Mouse (Mus musculus): ENCODE results near the gene Gsg1.

Gene Gsg1

DNA sequence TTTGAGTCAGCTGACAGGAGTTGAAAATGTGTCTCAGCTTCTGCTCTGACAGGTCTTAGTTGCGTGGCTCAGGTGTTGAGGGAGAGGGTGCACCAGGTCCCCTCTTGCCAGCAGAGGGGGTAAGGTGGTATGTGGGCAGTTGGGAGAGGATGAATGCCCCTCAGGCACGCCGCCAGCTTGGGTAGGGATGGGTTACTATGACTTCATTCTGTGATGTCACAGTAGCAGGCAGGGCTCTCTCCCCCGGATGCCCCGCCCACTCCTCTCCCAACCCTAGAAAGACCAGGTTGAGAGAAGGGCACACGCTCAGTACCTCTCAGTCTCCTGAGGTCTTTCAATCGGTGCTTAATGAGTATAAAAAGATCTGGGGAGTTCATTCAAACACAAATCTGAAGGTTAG, at the start of gene Gsg1:
Gene Gsg1 (minus strand): TSS at position 199 of the 400 bp plus-strand sequence.
- peak; percentile 77 for DNase-seq (ENCODE audit: low read depth, low spot score)

DNA sequence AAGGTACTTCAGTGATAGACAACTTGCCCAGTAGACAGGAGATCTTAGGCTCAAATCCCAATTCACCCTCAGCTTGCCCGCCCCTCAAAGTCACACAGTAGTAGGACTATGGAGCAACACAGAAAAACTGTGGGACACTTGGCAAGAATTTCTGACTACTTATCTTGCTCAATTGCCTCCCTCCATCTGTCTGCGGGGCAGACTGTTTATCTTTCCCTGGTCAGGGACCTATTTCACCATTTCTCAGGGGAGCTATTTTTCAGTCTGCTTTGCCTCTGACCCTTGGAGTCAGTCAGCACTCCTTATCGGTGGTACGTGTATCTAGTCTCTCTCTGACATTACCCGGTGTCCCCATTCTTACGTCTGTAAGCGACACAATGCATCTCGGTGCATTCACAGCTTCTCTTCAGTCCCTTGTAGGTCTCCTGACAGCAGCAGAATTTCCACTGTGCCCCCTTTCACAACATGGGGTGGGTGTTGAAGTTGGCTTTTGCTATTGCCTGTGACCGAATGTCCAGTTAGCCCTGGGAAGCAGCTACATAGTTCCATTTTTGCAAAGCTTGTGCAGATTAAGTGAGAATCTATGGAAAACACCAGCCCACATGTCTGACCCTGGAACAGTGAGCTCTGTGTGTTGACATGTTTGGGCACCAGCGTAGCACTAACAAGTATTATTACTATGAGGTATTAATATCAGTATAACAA, 48.4 kb upstream of the Gsg1 start:
- no peak for DNase-seq (ENCODE audit: low read depth, low spot score)

DNA sequence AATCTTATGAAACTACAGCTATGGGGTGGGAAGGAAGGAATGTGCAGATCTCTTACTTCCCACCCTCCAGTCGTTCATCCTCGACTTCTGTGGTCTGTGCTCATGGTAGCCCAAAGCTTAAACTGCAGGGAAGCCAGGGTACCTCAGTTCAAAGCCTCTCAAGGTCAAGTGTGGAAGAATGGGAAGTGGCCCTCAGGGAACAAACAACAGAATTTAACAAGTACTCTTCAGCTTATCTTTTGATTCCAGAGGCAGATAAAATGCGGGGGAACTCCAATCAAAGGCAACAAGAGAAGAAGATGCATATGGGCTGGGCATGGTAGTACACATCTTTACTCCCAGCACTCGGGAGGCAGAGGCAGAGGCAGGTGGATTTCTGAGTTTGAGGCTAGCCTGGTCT, 46.3 kb upstream of the Gsg1 start:
- no peak for DNase-seq (ENCODE audit: low read depth, low spot score)

DNA sequence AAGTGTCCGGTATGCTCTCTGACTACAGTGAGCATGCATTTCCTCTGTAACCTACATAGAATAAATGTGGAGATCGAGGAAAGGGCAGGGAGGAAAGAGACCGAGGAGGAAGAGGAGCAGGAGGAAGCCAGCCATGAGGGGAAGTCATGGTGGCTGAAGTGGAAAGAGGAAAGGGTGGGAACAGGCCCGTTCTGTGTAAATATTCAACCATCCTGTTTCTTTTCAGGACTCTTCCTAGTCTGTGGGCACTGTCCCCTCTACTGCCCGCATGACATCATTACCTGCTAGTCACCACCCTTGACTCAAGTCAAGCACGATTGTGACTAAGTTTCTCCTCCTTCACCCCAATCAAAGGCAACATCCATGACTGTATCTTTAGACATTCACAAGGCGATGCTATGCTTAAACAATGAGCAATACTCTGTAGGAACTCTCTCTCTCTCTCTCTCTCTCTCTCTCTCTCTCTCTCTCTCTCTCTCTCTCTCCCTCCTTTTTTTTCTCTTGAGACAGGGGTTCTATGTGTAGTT, 44.9 kb upstream of the Gsg1 start:
- DNase-seq (ENCODE audit: low read depth, low spot score): no peak

DNA sequence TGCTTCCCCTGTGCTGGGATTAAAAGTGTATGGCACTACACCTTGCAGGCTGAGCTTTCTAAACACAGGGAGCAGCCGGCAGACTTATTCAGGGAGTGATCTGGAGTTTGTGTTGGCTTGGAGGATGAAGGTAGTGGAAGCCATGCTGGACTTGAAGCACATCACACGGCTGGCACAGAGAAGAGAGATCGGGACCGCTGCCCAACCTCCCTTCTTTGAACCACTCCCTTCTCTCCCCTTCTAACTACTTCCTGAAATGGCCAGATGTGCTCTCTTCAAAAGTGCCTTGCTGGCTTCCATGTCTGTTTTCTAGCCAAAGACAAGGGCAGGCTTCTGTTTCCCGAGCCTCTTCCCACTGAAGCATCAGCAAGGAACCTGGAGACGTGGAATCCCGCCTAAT, 43.4 kb upstream of the Gsg1 start:
- DNase-seq (ENCODE audit: low read depth, low spot score): no peak

DNA sequence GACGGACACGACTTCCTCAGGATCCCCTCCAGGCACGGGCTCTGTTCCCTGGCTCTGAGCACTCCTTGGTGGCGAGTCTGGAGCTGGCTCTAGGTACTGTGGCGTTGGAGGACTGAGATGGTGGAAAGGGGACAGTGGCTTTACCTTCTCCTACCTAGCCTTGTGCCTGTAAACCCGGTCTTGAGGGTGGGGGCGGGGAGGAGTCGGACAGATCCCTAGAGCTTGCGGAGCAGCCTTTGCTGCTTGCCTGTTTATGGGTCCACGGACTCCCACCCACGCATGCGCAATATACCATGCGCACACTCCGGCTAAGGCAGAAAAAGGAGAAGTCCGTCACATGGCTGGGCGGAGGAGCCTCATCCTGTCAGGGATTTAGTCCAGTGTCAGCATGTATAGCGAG, 42.1 kb upstream of the Gsg1 start:
- DNase-seq (ENCODE audit: low read depth, low spot score): peak; percentile 84

DNA sequence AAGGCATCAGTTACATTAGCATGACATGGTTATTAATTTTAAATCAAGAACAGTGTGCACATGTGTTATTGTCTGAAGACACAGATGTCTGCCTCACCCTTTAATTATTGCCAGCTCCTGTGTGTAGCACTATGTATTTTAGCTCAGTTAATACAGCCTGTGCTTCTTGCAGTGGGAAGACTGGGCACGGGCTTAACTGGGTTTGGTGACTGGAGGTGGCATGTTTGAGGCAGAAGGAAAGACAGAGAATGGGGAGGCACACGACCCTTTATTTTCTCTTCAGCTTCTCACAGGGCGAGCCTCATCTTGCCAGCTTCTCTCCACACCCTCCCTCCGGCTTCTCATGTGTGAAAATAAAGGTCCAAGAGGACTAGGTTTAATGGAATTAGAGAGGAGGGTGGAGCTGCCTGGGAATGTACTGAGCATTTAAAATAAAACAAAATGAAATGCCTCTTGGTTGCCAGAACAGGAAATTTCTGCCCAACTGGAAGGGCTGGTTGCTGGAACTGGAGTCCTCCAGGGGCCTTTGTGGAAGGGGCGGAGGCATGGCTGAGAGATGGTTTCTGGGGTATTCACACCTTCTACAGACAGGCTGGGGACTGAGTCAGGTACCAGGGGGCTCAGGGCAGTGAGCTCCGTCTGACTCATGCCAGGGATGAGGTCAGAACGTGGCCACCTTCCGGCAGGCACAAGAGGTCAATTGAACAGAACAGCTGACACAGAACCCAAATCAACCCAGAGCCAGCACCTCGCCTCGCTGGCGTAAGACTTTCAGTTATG, 41.1 kb upstream of the Gsg1 start:
- DNase-seq (ENCODE audit: low read depth, low spot score): no peak

DNA sequence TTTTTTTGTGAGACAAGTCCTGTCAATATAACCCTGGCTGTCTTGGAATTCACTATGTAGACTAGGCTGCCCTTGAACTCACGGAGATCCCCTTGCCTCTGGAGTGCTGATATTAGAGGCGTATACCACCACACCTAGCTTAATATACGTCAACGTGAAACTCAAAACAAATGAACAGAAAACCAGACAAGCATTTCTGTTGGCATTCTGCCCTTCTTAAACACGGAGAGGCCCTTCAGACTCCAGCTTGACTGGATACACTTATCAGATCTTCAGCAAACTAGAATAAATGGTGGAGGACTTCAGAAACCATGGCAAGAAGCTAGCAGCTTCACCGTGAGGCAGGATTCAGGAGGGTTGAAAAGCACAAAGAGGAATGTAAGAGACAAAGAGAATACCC, 40.0 kb upstream of the Gsg1 start:
- DNase-seq (ENCODE audit: low read depth, low spot score): no peak

DNA sequence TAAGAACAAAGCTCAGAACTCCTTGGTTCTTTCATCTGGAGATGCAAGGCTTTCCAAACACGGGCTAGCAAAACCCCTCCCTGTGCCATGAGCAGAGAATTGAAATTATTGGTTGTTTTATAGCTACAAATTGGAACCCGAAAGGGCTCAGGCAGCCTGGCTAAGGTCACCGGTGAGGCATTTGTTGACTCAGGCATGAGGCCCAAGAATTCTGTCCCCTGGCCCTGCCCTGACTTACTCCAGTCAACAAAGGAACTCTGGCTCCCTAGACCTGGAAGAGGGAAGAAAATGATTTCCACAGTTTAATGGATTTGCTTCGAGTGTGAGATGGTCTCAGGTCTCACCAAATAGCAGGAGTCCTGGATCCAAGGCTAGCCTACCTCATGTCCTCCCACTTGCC, 38.2 kb upstream of the Gsg1 start:
- DNase-seq (ENCODE audit: low read depth, low spot score): no peak

DNA sequence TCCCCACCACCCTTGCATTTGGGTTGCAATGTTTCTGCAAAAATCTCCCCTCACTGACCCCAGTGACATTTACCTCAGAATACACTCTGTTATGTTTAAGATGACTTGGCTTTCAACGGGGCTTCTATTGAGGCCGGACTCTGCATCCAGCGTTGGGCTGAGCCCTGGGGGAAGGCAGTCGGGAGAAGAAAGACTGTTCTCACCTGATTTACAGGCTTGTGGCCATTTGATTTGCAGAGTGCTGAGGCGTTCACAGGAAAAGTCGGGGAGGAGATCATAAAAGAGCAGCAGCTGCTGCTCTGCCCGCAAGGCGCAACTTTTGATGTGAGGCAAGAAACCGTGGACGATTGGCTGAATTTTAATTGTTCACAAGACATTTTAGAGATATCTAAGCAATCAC, 25.7 kb upstream of the Gsg1 start:
- no peak for DNase-seq (ENCODE audit: low read depth, low spot score)

DNA sequence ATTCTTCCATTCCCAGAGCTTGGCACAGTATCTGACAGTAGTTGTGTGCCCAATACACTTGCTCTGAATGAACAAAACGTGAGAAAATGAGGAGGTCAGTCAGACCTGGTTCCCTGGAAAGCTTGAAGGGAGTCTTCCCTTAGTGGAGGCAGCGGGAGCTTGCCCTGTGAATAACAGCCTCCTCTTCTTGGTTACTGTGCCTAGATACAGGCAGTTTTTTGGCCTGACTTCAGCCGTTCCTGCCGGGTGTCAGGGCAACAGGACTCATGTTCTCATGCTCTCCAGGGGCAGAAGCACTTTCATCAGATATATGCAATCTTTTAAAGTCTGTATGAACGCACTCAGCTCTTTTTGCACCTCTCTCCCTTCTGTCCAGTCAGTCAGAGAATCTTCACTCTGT, 25.1 kb upstream of the Gsg1 start:
- DNase-seq (ENCODE audit: low read depth, low spot score): peak; percentile 40

DNA sequence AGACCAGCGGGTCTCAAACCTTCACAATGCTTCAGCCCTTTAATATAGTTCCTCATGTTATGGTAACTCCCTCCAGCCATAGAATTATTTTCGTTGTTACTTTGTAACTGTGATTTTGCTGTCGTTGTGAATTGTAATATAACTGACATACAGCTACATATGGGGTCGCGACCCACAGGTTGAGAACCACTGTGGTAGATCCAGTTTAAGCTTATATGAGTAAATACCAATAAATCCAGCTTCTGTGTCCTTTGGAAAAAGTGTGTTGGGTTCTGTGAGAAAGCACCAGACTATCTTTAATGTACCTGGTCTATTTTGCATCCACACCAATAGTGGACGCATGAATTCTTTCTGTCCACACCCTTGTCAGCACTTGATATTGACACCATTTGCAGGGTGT, 24.2 kb upstream of the Gsg1 start:
- no peak for DNase-seq (ENCODE audit: low read depth, low spot score)

DNA sequence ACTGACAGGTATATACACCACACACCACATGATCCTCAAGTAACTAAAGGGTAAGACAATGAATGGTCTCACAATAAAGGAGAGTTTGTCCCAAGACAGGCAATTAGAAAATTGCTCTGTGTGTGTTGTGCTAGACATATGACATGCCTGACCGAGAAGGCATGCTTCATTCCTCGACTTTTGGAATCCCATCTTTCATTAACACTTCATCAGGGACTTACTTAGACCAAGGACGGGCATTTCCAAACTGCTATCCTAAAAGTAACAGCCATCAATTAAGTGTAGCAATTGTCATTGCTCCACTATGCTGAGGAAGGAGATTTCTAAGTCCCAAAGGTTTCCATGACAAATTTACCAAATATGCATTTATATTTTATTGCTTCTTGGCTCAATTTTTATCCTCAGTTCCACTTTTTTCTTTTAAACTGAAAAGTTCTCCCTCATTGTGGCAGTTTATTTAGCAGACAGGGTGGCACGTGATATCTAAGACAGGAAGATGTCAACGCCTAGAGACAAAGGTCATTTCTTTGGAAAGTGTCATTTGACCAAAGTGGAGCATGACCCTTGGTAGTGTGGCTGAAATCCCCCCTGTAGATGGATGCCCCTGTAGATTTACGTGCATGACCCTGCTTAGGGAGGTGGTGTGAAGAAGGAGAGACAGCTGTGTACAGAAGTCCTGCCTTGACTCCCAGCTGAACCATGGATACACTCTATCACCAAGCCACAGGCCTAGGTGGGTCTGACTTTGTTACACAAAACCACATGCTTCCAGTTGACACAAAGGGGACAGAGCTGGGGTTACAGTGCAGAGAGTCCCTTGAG, 22.5 kb upstream of the Gsg1 start:
- no peak for DNase-seq (ENCODE audit: low read depth, low spot score)

DNA sequence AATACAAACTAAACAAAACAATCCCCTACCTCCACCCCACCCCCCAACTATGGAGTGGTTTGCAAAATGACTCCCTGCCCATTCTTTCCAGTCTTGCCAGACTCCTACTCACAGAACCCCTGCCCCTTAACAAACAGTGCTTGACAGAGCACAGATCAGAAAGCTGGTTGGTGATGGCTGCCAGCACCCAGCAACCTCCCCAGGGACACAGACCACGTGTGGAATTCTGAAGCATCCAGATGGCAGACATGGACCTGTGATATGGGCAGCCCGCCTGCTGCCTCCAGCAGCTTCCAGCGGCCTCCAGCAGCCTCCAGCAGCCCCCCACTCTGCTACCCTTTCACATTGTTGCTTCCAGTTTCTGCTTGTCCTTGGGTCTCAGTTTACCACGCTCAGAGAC, 21.1 kb upstream of the Gsg1 start:
- no peak for DNase-seq (ENCODE audit: low read depth, low spot score)

DNA sequence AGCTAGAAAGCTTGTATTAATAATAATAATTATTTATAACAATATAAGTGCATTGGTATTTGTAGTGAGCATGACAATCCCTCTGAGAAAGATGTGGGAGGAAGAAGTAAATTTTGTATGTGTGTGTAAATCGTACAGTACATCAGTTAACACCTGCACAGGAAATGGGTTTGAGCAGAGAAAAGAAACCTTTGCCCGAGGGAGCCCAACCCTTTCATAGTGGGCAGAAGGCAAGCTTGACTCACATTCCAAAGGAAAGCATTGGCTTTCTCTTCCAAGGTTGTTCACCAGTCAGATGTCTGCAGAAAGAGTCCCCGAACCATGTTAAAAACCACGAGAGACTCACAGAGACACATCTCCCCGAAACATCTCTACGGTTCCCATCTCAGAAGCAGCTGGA, 18.9 kb upstream of the Gsg1 start:
- DNase-seq (ENCODE audit: low read depth, low spot score): no peak

DNA sequence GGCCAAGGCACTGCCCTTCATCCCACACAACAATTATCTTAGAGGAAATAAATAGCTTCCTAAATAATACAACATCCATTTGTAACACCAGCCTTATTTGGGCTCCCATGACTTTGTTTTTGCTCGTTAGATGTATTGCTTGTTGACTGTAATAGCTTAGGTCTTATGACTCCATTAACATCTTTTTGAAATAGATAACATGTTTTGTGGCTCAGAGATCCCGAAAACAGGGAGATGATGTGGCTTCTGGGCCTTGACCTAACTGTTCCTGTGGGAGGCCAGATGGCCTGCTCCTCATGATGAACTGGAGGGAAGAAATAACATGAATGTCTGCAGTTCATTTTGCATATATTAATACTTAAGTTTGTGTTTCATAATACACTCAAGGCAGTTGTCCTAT, 17.6 kb upstream of the Gsg1 start:
- no peak for DNase-seq (ENCODE audit: low read depth, low spot score)

DNA sequence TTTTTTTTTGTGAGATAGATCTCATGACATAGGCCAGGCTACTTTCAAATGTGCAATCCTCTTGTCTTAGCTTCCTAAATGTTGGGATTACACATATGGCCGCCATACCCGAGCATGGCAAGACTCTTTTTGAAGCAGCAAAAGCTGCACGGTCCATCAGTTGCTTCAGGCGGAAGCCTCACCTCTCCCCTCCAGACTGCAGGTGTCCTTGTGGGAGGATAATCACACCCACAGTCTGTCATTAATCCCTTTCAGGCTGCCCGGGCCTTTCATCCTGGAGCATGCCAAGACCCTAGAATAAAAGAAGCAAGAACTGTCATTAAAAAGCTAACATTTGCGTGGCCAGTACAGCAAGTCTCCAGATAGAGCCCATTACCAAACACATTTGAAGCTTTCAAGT, 15.5 kb upstream of the Gsg1 start:
- DNase-seq (ENCODE audit: low read depth, low spot score): peak; percentile 19

DNA sequence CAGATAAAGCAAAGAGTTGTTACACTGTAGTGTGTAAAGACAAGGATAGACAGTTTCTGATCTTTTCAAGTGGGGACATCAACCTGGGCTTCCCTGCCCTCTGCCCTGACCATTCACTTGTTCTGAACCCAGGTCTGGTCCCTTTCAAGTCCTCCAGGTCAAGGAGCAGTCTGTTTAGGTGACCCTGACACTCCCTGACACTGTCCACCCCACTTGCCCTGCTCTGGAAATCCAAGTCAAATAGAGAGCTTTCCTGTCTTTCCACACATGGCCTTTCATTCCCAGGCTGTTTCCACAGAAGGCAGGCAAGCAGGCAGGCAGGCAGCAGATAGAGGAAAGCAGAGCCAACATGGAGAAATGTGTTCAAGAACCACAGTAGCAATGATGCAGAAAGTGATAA, 14.2 kb upstream of the Gsg1 start:
- DNase-seq (ENCODE audit: low read depth, low spot score): no peak

DNA sequence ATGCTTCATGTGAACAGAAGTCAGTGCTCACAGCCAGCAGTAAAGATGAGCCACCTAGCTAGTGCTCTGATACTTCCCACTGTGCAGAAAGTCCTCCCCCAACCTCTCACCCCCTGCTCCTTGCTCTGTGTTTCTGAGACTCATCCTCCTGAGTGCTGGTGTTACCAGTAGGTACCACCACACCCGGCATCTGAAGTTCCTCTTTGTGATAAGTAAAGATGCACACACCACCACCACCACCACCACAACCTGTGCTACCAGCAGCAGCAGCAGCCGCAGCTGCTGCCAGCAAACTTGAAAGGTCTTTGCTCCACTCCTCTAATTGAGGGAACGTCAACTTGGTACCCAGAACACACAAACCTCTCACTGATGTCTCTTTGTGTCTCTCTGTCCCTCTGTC, 13.1 kb upstream of the Gsg1 start:
- no peak for DNase-seq (ENCODE audit: low read depth, low spot score)

DNA sequence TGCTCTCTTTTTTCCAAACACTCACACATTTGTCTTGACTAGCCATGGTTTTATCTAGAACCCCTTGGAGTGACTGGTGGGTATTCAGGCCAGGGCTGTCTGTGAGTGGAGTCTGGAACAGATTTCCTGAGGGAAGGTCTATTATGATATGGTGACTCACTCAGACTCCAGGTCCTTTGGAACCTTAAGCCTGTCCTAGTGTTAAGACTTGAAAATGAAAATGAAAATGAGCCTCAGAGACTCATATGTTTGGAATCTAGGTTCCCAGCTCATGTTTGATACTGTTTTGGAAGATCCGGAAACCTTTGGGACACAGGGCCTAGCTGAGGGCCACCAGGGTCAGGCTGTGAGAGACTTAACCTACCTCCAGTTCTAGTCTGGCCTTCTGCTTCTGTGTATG, 11.9 kb upstream of the Gsg1 start:
- no peak for DNase-seq (ENCODE audit: low read depth, low spot score)

DNA sequence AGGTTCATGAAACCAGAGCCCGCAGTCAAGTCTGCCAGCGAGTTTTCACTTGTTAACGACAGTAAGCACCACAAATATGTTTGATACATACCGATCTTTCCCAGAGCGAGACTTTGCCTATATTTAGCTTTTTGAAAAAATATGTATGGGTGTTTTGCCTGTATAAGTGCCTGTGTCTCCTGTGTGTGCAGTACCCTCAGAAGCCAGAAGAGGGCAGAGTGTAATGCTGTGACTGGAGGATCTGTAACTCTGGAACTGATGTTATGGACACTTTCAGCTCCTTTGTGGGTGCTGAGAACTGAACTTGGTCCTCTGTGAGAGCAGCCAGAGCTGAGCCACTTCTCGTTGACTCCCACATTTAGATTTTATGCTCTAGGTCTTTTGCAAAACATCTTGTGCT, 10.0 kb upstream of the Gsg1 start:
- peak; percentile 59 for DNase-seq (ENCODE audit: low read depth, low spot score)

DNA sequence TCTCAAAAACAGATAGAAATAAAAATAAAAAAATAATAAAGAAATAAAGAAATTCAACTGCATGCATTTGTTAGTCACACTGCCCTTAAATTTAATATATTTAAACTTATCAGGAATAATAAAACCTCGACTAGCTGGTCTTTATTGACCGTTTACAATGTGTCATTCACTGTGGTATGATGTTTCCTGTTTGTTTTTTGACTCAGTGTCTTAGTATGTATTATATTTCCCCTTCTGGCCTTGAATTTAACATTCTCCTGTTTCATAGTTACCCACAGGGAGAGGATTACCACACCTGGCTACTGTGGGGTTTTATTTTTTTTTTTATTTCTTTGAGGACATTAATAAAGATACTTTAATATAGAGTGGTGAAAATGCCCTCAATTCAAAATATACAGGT, 8.4 kb upstream of the Gsg1 start:
- DNase-seq (ENCODE audit: low read depth, low spot score): no peak
